Mouse (Mus musculus) megakaryocyte, embryonic 14.5 days (primary cell): ENCODE results near the gene Mrpl33. TPM values are rescaled to one million over a fixed set of nuclear protein-coding genes. Genes with fewer than 3 reads are reported as not detected.

ENCODE experiments used
- H3K27me3 ChIP-seq: replicated peaks from 2 replicates; pipeline ENCODE3; 2012; ENCODE audit warnings: inconsistent platforms
- H3K36me3 ChIP-seq: replicated peaks from 2 replicates; pipeline ENCODE3; 2012; ENCODE audit warnings: low read length, inconsistent platforms, mixed read lengths
- H3K4me1 ChIP-seq: 2 replicates; pipeline ENCODE4 v1.6.1; 2012; ENCODE audit warnings: inconsistent platforms
- H3K4me3 ChIP-seq: replicated peaks from 2 replicates; pipeline ENCODE3; 2012; ENCODE audit warnings: moderate library complexity, mild to moderate bottlenecking, inconsistent platforms
- H3K9me3 ChIP-seq: 2 replicates; pipeline ENCODE4 v1.6.1; 2012; ENCODE audit warnings: inconsistent platforms
- FLI1 ChIP-seq: IDR thresholded peaks from 2 replicates; pipeline ENCODE4 v1.6.1; 2012; ENCODE audit warnings: low read length, inconsistent platforms, mixed read lengths
- GATA1 ChIP-seq: IDR thresholded peaks from 3 replicates; pipeline ENCODE4 v1.6.1; 2012; ENCODE audit warnings: mixed read lengths, low read length, inconsistent platforms, borderline replicate concordance
- polyA plus RNA-seq: library from polyadenylated mRNA; stranded (reverse); fragments of >175 nt; gene quantifications from 2 replicates; pipeline ENCODE4 v1.2.3, GENCODE M21; 2012; ENCODE audit warnings: low replicate concordance; ENCODE audit not compliant: insufficient read depth

Gene Mrpl33
- polyA plus RNA-seq, 1 experiment, result 6.0 TPM

GRCm38 (mm10) chr5:31595868-31596267 lies 867 bp upstream of the Mrpl33 start:
- peaks cover 66% of the 10 kb centered on the region for H3K4me1 ChIP-seq
- H3K9me3 ChIP-seq, result no peaks in the 10 kb centered on the region
- H3K4me3 ChIP-seq, result peak overlapping the region; percentile 44
- H3K27me3 ChIP-seq, result no peaks in the 10 kb centered on the region
- no peak for TF ChIP-seq FLI1
- TF ChIP-seq GATA1, result no peak
- H3K36me3 ChIP-seq, result peaks cover 13% of the 10 kb centered on the region

- no peaks in the 10 kb centered on the region for H3K9me3 ChIP-seq
- H3K36me3 ChIP-seq, result peaks cover 13% of the 10 kb centered on the region
- TF ChIP-seq GATA1 (no peak), FLI1 (no peak)
- peak overlapping the region; percentile 91 for H3K4me3 ChIP-seq
- peaks cover 82% of the 10 kb centered on the region for H3K4me1 ChIP-seq
- no peaks in the 10 kb centered on the region for H3K27me3 ChIP-seq
Observed at GRCm38 (mm10) chr5:31597430-31597944, 752 bp downstream of the Mrpl33 start.

GRCm38 (mm10) chr5:31598121-31598520 lies 1.4 kb downstream of the Mrpl33 start:
- Histone ChIP-seq H3K4me1 (peaks cover 88% of the 10 kb centered on the region), H3K36me3 (peaks cover 13% of the 10 kb centered on the region), H3K9me3 (no peaks in the 10 kb centered on the region), H3K27me3 (no peaks in the 10 kb centered on the region), H3K4me3 (no peak overlapping the region)
- TF ChIP-seq FLI1, result no peak
- TF ChIP-seq GATA1, result no peak

- no peaks in the 10 kb centered on the region for H3K9me3 ChIP-seq
- TF ChIP-seq FLI1 (no peak), GATA1 (no peak)
Observed at GRCm38 (mm10) chr5:31598579-31598978, 1.8 kb downstream of the Mrpl33 start.

GRCm38 (mm10) chr5:31599161-31599560 lies 2.4 kb downstream of the Mrpl33 start:
- TF ChIP-seq GATA1, result no peak
- TF ChIP-seq FLI1, result no peak
- Histone ChIP-seq H3K9me3 (0 out of 2 replicates have a peak, but pooled peaks cover 5% of the 10 kb centered on the region), H3K27me3 (no peaks in the 10 kb centered on the region), H3K4me3 (peak overlapping the region; percentile 19), H3K36me3 (peaks cover 19% of the 10 kb centered on the region), H3K4me1 (peaks cover 90% of the 10 kb centered on the region)

More at GRCm38 (mm10) chr5:31598579-31598978, 1.8 kb downstream of the Mrpl33 start:
- no peaks in the 10 kb centered on the region for H3K27me3 ChIP-seq
- H3K4me3 ChIP-seq, result no peak overlapping the region
- peaks cover 87% of the 10 kb centered on the region for H3K4me1 ChIP-seq
- H3K36me3 ChIP-seq, result peaks cover 14% of the 10 kb centered on the region

- Histone ChIP-seq H3K4me3 (no peak overlapping the region), H3K9me3 (0 out of 2 replicates have a peak, but pooled peaks cover 6% of the 10 kb centered on the region), H3K27me3 (no peaks in the 10 kb centered on the region), H3K4me1 (peaks cover 97% of the 10 kb centered on the region), H3K36me3 (peaks cover 32% of the 10 kb centered on the region)
- no peak for TF ChIP-seq GATA1
- TF ChIP-seq FLI1, result no peak
Observed at GRCm38 (mm10) chr5:31601162-31601722, 4.5 kb downstream of the Mrpl33 start.

GRCm38 (mm10) chr5:31602377-31602776 lies 5.6 kb downstream of the Mrpl33 start:
- H3K9me3 ChIP-seq, result 0 out of 2 replicates have a peak, but pooled peaks cover 6% of the 10 kb centered on the region
- H3K4me3 ChIP-seq, result peak overlapping the region; percentile 86
- no peaks in the 10 kb centered on the region for H3K27me3 ChIP-seq
- H3K4me1 ChIP-seq, result peaks cover 89% of the 10 kb centered on the region
- TF ChIP-seq FLI1 (0 out of 2 replicates have a peak, but pooled peaks have one; percentile 31), GATA1 (no peak)
- H3K36me3 ChIP-seq, result peaks cover 39% of the 10 kb centered on the region

GRCm38 (mm10) chr5:31603766-31604165 lies 7.0 kb downstream of the Mrpl33 start:
- no peaks in the 10 kb centered on the region for H3K27me3 ChIP-seq
- no peak for TF ChIP-seq GATA1
- TF ChIP-seq FLI1, result no peak
- 0 out of 2 replicates have a peak, but pooled peaks cover 6% of the 10 kb centered on the region for H3K9me3 ChIP-seq
- H3K36me3 ChIP-seq, result peaks cover 51% of the 10 kb centered on the region
- H3K4me3 ChIP-seq, result no peak overlapping the region
- peaks cover 75% of the 10 kb centered on the region for H3K4me1 ChIP-seq

GRCm38 (mm10) chr5:31606151-31606550 lies 9.4 kb downstream of the Mrpl33 start:
- H3K27me3 ChIP-seq, result no peaks in the 10 kb centered on the region
- H3K9me3 ChIP-seq, result 0 out of 2 replicates have a peak, but pooled peaks cover 6% of the 10 kb centered on the region
- peaks cover 52% of the 10 kb centered on the region for H3K36me3 ChIP-seq
- no peak overlapping the region for H3K4me3 ChIP-seq
- H3K4me1 ChIP-seq, result peaks cover 60% of the 10 kb centered on the region
- TF ChIP-seq GATA1 (no peak), FLI1 (no peak)

GRCm38 (mm10) chr5:31610376-31611086 lies 13.8 kb downstream of the Mrpl33 start:
- Histone ChIP-seq H3K36me3 (peaks cover 45% of the 10 kb centered on the region), H3K9me3 (no peaks in the 10 kb centered on the region), H3K4me3 (no peak overlapping the region), H3K27me3 (no peaks in the 10 kb centered on the region), H3K4me1 (peaks cover 43% of the 10 kb centered on the region)
- TF ChIP-seq GATA1 (no peak), FLI1 (no peak)
